Mouse (Mus musculus) heart, adult 18-20 months (tissue): ENCODE measurements around the gene Retsat. TPM values are rescaled to one million over a fixed set of nuclear protein-coding genes. Genes with fewer than 3 reads are reported as not detected.

Experiments used
- total RNA-seq, 2 experiments: library from RNA; stranded (reverse); gene quantifications; 2 replicates each; pipeline ENCODE4 v1.2.3; 2021

Gene Retsat
- total RNA-seq, 2 experiments from 2014 or later, result 199 to 208 TPM

Other genes with a start within 250 kb of the Retsat start
- gene Tmem150a, start 243.0 kb upstream of the Retsat start, total RNA-seq, result 10 to 100 TPM; 20.0 to 22.6 TPM
- gene Rnf181, start 231.5 kb upstream of the Retsat start, total RNA-seq, result 10 to 100 TPM; 37.5 to 41.6 TPM
- 10 to 100 TPM; 48.9 to 61.5 TPM for gene Vamp5, start 218.0 kb upstream of the Retsat start, total RNA-seq
- 10 to 100 TPM; 70.0 to 79.6 TPM for gene Vamp8, start 207.8 kb upstream of the Retsat start, total RNA-seq
- 10 to 100 TPM; 26.0 to 34.2 TPM for gene Ggcx, start 184.2 kb upstream of the Retsat start, total RNA-seq
- gene Mat2a, start 158.9 kb upstream of the Retsat start, total RNA-seq, result 100 to 1,000 TPM; 130 to 166 TPM
- gene Sh2d6, start 76.8 kb upstream of the Retsat start, total RNA-seq, result under 1 TPM in 1 of 2 experiments, not detected in 1; 0.25 TPM
- gene Capg, start 54.1 kb upstream of the Retsat start, total RNA-seq, result 10 to 100 TPM in 1 of 2 experiments, 1 to 10 TPM in 1; 9.4 to 11.9 TPM
- gene Elmod3, start 62 bp upstream of the Retsat start, total RNA-seq, result 10 to 100 TPM; 11.6 to 12.6 TPM
- gene Tgoln1, start 18.5 kb downstream of the Retsat start, total RNA-seq, result 10 to 100 TPM; 61.4 to 72.6 TPM
- gene Tcf7l1, start 190.8 kb downstream of the Retsat start, total RNA-seq, result 1 to 10 TPM; 8.2 to 9.2 TPM